Mouse (Mus musculus): ENCODE results near the gene Fat1. TPM values are rescaled to one million over a fixed set of nuclear protein-coding genes. Genes with fewer than 3 reads are reported as not detected.

The Fat1 gene
- not detected in 2 replicates for polyA plus RNA-seq (2012; ENCODE audit: low replicate concordance)

DNA sequence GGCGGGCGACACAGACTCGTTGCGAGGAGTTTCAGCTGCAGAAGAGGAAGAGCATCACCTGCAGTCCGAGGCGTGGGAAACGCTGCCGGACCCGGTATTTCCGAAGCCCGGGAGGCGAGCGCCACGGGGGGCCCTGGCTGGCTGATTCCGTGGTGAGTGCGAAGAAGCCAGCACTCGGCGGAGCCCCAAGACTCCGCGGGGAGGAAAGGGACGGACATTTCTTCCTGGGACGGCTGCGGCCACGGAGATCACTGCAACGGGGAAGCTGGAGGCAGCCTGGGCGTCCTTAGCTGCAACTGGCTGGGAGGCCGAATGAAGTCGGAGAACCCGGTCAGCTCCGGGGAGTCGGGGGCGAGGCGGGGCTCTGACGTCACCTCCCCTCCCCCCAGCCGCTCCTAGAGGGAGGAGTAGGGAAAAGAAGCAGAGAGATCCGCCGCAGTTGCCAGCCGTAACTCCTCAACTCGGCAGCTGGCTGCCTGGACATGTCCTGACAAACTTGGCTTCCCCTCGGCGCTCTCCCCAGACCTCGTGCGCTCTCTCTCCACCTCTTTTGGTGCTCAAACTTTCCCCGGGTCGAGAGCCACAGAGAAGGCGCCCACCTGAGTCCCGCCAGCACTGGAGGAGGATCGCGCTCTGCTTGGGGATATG is at the start of gene Fat1:
Gene Fat1, plus strand, starts transcription at position 598 of the 648 bp plus-strand sequence.

DNA sequence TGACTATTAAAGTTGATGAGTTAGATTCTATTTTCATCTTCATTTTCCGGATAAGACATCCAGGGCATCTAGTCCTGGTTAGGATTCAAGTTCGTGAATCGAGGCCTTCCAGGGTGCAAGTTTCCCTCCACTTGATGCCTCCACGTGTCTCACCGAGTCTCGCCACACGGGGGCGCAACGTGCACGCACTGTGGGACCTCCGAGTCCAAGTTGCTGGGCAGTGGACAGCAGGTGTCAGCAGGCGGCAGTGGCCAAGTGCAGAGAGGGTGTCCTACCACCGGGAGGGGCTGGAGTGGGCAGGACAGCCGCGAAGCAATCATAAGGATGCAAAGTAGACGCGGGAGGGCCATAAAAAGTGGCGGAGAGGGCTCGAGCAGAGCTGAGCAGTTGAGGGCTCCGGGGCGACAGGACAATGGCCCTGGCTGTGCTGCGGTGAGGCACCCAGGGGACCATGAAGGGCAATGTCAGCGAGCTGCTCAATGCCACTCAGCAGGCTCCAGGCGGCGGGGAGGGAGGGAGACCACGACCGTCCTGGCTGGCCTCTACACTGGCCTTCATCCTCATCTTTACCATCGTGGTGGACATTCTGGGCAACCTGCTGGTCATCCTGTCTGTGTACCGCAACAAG is 133.6 kb downstream of the Fat1 start, which contains the start of gene Mtnr1a:
Gene Mtnr1a, plus strand, starts transcription at position 379 of the 628 bp plus-strand sequence.

Other genes starting within 250 kb of the Fat1 start
- not detected in 2 replicates for gene Mtnr1a, start 133.7 kb downstream of the Fat1 start, polyA plus RNA-seq (2012; ENCODE audit: low replicate concordance)

All from leukemia stem cell, adult 10-12 weeks (primary cell).